8 mouse cellular contexts compared by ENCODE assay signal in the genomic region with DNA sequence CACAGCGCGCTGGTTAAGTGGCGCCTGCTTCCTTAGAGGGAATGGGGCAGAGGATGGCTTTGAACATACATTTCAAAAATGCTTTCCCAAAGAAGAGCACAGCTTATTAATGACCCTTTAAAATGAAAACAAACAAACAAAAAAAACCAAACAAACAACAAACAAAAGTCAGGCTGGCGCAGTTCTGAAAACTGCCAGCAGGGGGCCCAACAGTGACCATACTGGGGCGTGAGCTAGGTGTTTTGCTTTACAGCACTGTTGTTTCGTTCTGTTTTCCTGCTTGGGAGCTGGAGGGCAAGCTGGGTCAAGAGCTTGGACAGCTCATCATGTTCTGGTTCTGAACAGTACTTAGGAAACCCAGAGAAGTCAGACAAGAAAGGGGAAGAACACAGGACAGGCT.
DNase-seq lines count a peak whose midpoint lies in the region; ATAC-seq and TF ChIP-seq lines count a peak whose summit lies in the region.
"Had no signal": no experiment of that assay in that cellular context is flagged by ENCODE, and none has a peak within 500 bp of the region (broad histone marks: within the 10 kb centered on the region; RNA-seq: fewer than 3 reads in every experiment).

No protein-coding gene starts in this region.

- H3K4me3 ChIP-seq in intestine, postnatal 0 days (ENCODE audit: low read depth, low read length) = no peak overlapping the region
- H3K4me3 ChIP-seq in intestine, embryonic 15.5 days (replicated peaks) = no peak overlapping the region
- no peak overlapping the region for H3K4me3 ChIP-seq in thymus, adult 2 months (ENCODE audit: control insufficient read depth, insufficient read depth, low read length)
- H3K4me3 ChIP-seq: lung, embryonic 15.5 days had no signal

- no peak overlapping the region for H3K27ac ChIP-seq in intestine, postnatal 0 days (ENCODE audit: low read depth, low read length)
- H3K27ac ChIP-seq in intestine, embryonic 15.5 days = no peak overlapping the region
- no peak overlapping the region for H3K27ac ChIP-seq in thymus, adult 2 months (ENCODE audit: control insufficient read depth, insufficient read depth, low read length)
- H3K27ac ChIP-seq: lung, embryonic 15.5 days had no signal

- 76% methylated on average over 6 of the region's 6 CpGs for WGBS in intestine, postnatal 0 days
- WGBS in intestine, embryonic 15.5 days = 70% methylated on average over 6 of the region's 6 CpGs
- WGBS in thymus, adult 2 months = 63% methylated on average over 6 of the region's 6 CpGs

- no peak overlapping the region for H3K9ac ChIP-seq in intestine, postnatal 0 days (ENCODE audit: low read depth, low read length)
- H3K9ac ChIP-seq in intestine, embryonic 15.5 days = no peak overlapping the region
- H3K9ac ChIP-seq: lung, embryonic 15.5 days had no signal

- TF ChIP-seq POLR2A in thymus, adult 2 months (IDR thresholded peaks at IDR 0.05; ENCODE audit: control insufficient read depth, extremely low read depth, insufficient read depth, low read length, poor library complexity) = no peak
- TF ChIP-seq POLR2A in brain, embryonic 14.5 days (IDR thresholded peaks at IDR 0.05; ENCODE audit: borderline replicate concordance, extremely low read depth, insufficient read depth, insufficient read length, poor library complexity, severe bottlenecking) = no peak

- peaks cover 5% of the 10 kb centered on the region; the same call in 1 of the 2 replicates for H3K36me3 ChIP-seq in intestine, postnatal 0 days (ENCODE audit: control insufficient read depth, insufficient read depth)
- H3K36me3 ChIP-seq in intestine, embryonic 15.5 days = no peaks in the 10 kb centered on the region
- no peaks in the 10 kb centered on the region for H3K36me3 ChIP-seq in thymus, adult 2 months (ENCODE audit: control insufficient read depth, insufficient read depth, low read length)
- H3K36me3 ChIP-seq: lung, embryonic 15.5 days had no signal

- no peak for ATAC-seq in intestine, postnatal 0 days
- no peak for ATAC-seq in intestine, embryonic 15.5 days

- peak; percentile 5 for DNase-seq in thymus, adult 2 months
- no peak for DNase-seq in thymus, postnatal 0 days (ENCODE audit: low spot score)
- DNase-seq in brain, embryonic 14.5 days (ENCODE audit: low read depth) = no peak
- peak; percentile 8 for DNase-seq in thymus, postnatal 25 days
- no peak for DNase-seq in urinary bladder, adult 2 months (ENCODE audit: low spot score)

- no peaks in the 10 kb centered on the region for H3K27me3 ChIP-seq in intestine, postnatal 0 days (replicated peaks; ENCODE audit: control insufficient read depth, insufficient read depth, low read length)
- no peaks in the 10 kb centered on the region for H3K27me3 ChIP-seq in intestine, embryonic 15.5 days (replicated peaks)
- no peaks in the 10 kb centered on the region for H3K27me3 ChIP-seq in thymus, adult 2 months (ENCODE audit: control insufficient read depth, insufficient read depth, low read length)
- H3K27me3 ChIP-seq: lung, embryonic 15.5 days had no signal

- no peak overlapping the region for H3K4me2 ChIP-seq in intestine, postnatal 0 days (replicated peaks; ENCODE audit: low read depth)
- H3K4me2 ChIP-seq in intestine, embryonic 15.5 days (replicated peaks) = no peak overlapping the region
- H3K4me2 ChIP-seq: lung, embryonic 15.5 days had no signal

- TF ChIP-seq CTCF in intestine, postnatal 0 days (IDR thresholded peaks at IDR 0.05; ENCODE audit: low read depth) = peak; percentile 84
- peak; percentile 67; the same call in 1 of the 2 replicates for TF ChIP-seq CTCF in thymus, adult 2 months (IDR thresholded peaks at IDR 0.05; ENCODE audit: borderline replicate concordance, control insufficient read depth, extremely low read depth, insufficient read depth, low read length, poor library complexity)
- TF ChIP-seq CTCF in brain, embryonic 14.5 days (IDR thresholded peaks at IDR 0.05; ENCODE audit: borderline replicate concordance, extremely low read depth, insufficient read depth, insufficient read length) = peak; percentile 77

- H3K9me3 ChIP-seq in intestine, postnatal 0 days (ENCODE audit: control insufficient read depth) = no peaks in the 10 kb centered on the region
- H3K9me3 ChIP-seq in intestine, embryonic 15.5 days = no peaks in the 10 kb centered on the region
- H3K9me3 ChIP-seq: lung, embryonic 15.5 days had no signal

- H3K4me1 ChIP-seq in intestine, postnatal 0 days (replicated peaks; ENCODE audit: control insufficient read depth, insufficient read depth, low read length) = no peaks in the 10 kb centered on the region
- H3K4me1 ChIP-seq in intestine, embryonic 15.5 days (replicated peaks) = no peaks in the 10 kb centered on the region
- H3K4me1 ChIP-seq in thymus, adult 2 months (replicated peaks; ENCODE audit: control insufficient read depth, insufficient read depth, low read length) = no peaks in the 10 kb centered on the region
- H3K4me1 ChIP-seq: lung, embryonic 15.5 days had no signal

Comparison
In these comparisons a context has a peak if more than half of its experiments do, and no peak if none do; other contexts are left out.
1. DNase-seq: peak in thymus, adult 2 months (single experiment) and thymus, postnatal 25 days (single experiment); none in thymus, postnatal 0 days (single experiment), brain, embryonic 14.5 days (single experiment) and urinary bladder, adult 2 months (single experiment).
2. Peak in every context shown above with its lines, with median percentiles within 50 percentile points of each other: CTCF ChIP-seq.